Mouse (Mus musculus) right cerebral cortex, postnatal 25 days (tissue): ENCODE data around the gene Plagl2.
"Not testable (repeated sequence)": the region's sequence is repeated elsewhere in the genome, so short reads cannot be mapped to it uniquely, and the experiment has no call there.

Source experiments
- DNase-seq: peaks from one replicate; pipeline ENCODE4 v3.0.0; 2022

Plagl2 gene

GRCm38 (mm10) chr2:153241250-153242014 lies at the start of gene Plagl2, which contains the start of gene Pofut1:
Plagl2 (minus strand) TSS chr2:153241426.
Pofut1 (plus strand) TSS chr2:153241533.
- peak; percentile 89 for DNase-seq

GRCm38 (mm10) chr2:153287835-153288234 lies 46.6 kb upstream of the Plagl2 start:
- DNase-seq: no peak

- no peak for DNase-seq
These were observed 45.3 kb upstream of the Plagl2 start for GRCm38 (mm10) chr2:153286524-153286923.

- no peak for DNase-seq
These were observed 42.7 kb upstream of the Plagl2 start for GRCm38 (mm10) chr2:153283919-153284318.

- DNase-seq: no peak
These were observed 37.1 kb upstream of the Plagl2 start for GRCm38 (mm10) chr2:153278357-153278756.

GRCm38 (mm10) chr2:153276846-153277245 lies 35.6 kb upstream of the Plagl2 start:
- DNase-seq: not testable (repeated sequence)

GRCm38 (mm10) chr2:153276440-153276839 lies 35.2 kb upstream of the Plagl2 start:
- DNase-seq: no peak

GRCm38 (mm10) chr2:153275577-153275976 lies 34.4 kb upstream of the Plagl2 start:
- not testable (repeated sequence) for DNase-seq

GRCm38 (mm10) chr2:153274919-153275247 lies 33.7 kb upstream of the Plagl2 start:
- no peak for DNase-seq

GRCm38 (mm10) chr2:153274200-153274918 lies 33.1 kb upstream of the Plagl2 start:
- not testable (repeated sequence) for DNase-seq

GRCm38 (mm10) chr2:153270231-153270915 lies 29.1 kb upstream of the Plagl2 start:
- not testable (repeated sequence) for DNase-seq

- no peak for DNase-seq
These were observed 26.1 kb upstream of the Plagl2 start for GRCm38 (mm10) chr2:153267331-153267730.

- DNase-seq: no peak
These were observed 21.8 kb upstream of the Plagl2 start for GRCm38 (mm10) chr2:153263053-153263452.

GRCm38 (mm10) chr2:153259864-153260674 lies 18.8 kb upstream of the Plagl2 start:
- DNase-seq: no peak

GRCm38 (mm10) chr2:153259030-153259863 lies 18.0 kb upstream of the Plagl2 start:
- no peak for DNase-seq

- DNase-seq: no peak
These were observed 15.4 kb upstream of the Plagl2 start for GRCm38 (mm10) chr2:153256604-153257003.

- DNase-seq: no peak
These were observed 8.5 kb upstream of the Plagl2 start for GRCm38 (mm10) chr2:153249751-153250150.

- no peak for DNase-seq
These were observed 930 bp upstream of the Plagl2 start for GRCm38 (mm10) chr2:153242156-153242555.

- DNase-seq: no peak
These were observed 458 bp downstream of the Plagl2 start for GRCm38 (mm10) chr2:153240701-153241235.

GRCm38 (mm10) chr2:153239860-153240480 lies 1.3 kb downstream of the Plagl2 start:
- no peak for DNase-seq
